Mouse (Mus musculus): ENCODE measurements at regions not wholly inside any gene's neighbourhood (a gene's known extent, or its start where the extent isn't known, plus 50 kb on each side); places are given as distances from the start of the nearest gene placed in this dataset.

DNA sequence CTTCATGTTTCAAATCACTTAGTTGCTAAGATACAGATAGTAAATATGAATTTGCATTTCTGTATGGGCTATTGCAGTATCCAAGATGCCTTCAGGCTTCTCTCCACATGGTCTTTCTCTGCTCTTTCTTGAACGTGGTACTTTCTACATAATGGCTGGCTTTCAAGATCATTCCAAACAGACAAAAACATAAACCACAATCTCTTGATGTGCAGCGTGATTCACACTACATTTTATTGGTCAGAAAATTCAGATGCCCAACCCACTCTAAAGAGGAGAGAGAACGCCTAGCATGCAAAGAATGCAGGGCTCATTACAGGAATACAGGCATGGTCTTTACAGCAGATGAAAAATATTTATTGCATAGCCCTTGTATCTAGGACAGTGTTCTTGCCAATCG is 235.2 kb downstream of the Papss1 start:
- DNase-seq (ENCODE audit: low read depth, low spot score) = no peak

DNA sequence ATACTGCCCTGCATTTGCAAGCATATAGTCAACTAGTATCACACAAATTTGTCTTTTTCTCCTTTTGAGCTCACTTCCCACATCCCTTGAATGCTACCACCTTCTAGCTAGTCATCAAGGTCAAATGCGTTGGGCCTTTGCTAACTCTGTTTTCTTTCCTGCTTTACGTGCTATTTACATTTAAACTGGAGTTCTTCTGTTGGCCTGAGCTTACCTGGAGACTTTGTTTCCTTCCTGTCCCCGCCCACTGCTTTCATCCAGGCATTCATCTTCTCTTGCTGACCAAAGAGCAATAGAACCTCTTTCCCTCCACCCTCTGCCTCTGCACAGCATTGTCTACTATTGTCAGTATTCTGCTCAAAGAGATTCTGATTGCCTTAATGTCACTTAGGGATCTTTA is 237.0 kb downstream of the Papss1 start:
- no peak for DNase-seq (ENCODE audit: low read depth, low spot score)

DNA sequence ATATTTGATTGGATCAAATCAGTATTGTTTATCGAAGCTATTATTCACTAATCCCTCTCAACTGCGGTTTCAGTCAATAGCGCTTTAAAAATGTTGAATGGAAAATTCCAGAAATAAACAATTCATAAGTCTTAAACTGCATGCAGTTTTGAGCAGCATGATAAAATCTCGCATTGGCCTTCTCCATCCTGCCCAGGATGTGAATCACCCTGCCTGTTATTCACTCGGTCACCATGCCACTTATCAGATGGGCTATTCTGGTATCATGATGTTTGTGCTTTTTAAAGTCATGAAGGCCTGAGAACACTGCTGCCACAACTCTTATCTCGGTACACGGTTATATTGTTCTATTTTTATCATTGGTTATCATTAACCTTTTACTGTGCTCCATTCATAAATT is 238.3 kb downstream of the Papss1 start:
- no peak for DNase-seq (ENCODE audit: low read depth, low spot score)

GRCm38 (mm10) chr3:131808127-131808526 is 243.6 kb downstream of the Papss1 start:
- no peak for DNase-seq (ENCODE audit: low read depth, low spot score)

DNA sequence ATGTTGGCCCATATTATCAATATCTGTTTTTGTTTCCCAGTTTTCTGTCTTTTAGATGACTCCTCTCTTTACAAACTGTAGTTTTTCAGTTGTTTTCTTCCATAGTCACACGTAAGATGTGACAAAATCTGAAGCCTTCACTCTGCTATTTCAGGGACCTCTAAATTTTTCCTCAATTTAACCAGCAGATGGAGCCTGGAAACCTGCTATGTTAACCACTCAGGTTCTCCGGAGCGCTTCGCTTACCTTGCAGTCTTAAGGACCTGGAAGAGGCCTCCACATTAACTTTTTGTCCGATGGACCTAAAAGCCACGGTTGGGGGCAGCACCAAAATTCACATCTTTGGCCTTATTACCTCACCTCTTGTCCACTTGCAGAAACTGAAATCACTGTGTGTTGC is 248.4 kb downstream of the Papss1 start:
- no peak for DNase-seq (ENCODE audit: low read depth, low spot score)

DNA sequence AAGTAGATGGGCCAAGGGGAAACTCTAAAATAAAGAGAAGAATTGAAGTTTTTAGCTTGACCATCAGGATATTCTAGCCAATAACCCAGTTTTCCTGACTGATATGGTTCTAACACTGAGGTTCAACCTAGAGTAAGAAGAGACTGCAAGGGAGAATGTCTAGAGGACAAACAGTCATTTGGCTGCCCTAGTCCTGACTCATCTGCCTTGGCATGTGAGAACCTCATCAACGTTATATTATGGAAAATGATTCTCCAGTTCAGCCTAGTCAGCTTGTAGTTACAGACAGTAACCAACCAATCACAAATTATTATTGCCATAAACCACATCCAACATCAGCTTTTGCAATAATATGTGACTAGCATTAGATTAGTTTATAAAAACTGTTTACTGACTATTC is 254.2 kb downstream of the Papss1 start:
- DNase-seq (ENCODE audit: low read depth, low spot score) = no peak

DNA sequence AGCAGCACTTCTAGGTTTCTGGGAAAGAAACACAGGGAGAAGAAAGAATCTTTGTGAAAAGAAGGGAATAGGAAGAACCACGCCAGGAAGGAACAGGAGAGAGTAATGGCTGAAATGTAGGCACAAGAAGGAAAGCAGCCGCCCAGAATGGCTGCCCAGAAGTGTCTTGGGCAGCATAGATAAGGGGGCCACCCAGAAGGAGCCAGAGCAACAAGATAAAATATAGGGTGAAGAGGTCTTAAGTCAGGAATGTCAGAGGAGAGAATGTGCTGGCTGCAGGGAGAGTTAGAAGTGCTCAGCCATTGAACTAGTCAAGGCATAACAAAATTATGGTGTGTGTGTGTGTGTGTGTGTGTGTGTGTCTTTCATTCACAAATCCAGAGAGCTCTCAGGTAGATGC is 227.7 kb upstream of the Dkk2 start:
- DNase-seq (ENCODE audit: low read depth, low spot score) = no peak

DNA sequence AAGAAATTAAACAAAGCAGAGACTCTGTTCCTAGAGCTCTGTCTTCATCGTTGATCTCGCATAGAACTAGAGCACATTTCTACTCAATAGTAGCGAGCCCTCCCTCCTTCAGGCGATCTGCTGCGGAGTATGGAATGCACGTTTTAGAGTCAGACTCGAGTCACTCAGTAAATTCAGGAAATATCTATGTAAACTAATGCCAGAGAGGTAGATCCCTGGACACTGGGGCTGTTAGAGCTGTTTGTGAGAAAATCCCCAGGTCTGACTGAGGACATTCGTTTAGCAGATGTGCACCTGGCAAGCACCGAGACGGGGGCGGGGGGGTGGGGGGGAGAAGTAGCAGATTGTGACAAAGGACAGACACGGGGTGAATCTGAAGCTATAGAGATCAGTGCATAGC is 226.0 kb upstream of the Dkk2 start:
- DNase-seq (ENCODE audit: low read depth, low spot score) = no peak

DNA sequence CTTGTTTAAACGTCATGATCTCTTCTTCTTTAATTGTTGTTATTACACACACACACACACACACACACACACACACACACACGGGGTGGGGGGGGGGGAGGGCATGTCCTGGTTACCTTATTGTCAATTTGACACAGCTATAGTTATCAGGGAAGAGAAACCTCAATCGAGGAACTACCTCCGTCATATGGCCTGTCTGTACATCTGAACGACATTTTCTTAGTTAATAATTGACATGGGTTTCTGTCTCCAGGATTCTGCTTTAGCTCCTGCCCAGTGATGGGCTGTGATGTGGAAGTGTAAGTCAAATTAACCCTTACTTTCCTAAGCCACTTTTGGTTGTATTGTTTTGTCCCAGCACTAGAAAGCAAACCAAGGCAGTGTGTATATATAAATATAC is 220.0 kb upstream of the Dkk2 start:
- no peak for DNase-seq (ENCODE audit: low read depth, low spot score)

GRCm38 (mm10) chr3:131867266-131867665 is 217.8 kb upstream of the Dkk2 start:
- DNase-seq (ENCODE audit: low read depth, low spot score) = no peak

DNA sequence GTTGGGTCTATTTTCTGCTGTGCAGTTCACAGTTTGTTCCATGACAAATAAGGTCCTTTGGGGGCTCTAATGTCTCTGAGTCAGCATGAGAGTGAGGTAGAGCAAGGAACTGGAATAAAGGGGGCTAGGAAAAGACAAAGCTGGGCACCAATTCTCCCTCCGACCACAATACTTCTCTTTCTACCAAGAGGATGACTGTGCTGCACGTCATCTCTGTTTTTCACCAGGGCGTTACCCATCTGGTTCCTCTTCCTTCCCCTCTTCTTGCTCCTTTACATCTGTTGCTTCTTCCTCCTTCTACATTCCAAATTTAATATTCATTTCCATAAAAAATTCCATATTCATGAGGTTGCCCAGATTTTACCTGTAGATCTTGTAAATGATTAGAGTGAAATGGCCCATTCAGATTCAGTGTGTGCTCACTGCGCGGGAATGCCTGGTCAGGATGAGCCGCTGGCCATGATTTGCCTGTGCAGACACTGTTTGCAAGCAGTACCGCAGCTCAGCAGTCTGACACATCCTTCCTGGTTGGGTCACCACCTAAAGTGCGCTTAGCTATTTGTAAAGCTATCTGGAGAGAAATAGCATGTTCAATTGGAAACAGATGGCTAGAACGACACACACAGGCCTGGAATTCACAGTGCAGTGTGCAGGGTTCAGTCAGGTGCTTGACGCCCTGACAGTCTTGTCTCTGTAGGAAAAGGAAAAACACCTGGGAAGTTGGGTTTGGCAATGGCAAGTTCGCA is 216.7 kb upstream of the Dkk2 start:
- DNase-seq (ENCODE audit: low read depth, low spot score) = no peak

DNA sequence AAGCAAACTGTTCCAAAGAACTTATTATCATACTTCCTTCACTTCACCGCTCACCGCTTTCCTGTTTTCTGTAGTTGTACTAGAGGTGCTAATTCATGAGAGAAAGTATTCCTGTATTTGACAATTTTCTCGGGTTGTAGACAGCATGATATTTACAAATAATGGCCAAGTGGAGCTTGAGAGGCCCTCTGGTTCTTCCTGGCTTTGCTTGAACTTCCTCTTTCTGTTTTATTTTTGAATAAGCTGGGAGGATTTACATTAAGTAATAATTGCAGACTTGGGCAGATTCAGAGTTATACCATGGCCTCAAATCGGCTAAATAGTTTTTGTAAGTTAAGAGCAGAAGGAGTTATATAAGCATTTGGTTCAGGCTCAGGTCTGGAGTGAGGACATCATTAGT is 215.8 kb upstream of the Dkk2 start:
- DNase-seq (ENCODE audit: low read depth, low spot score) = no peak

- DNase-seq (ENCODE audit: low read depth, low spot score) = no peak
Measured at GRCm38 (mm10) chr3:131882667-131883066, 202.4 kb upstream of the Dkk2 start.

DNA sequence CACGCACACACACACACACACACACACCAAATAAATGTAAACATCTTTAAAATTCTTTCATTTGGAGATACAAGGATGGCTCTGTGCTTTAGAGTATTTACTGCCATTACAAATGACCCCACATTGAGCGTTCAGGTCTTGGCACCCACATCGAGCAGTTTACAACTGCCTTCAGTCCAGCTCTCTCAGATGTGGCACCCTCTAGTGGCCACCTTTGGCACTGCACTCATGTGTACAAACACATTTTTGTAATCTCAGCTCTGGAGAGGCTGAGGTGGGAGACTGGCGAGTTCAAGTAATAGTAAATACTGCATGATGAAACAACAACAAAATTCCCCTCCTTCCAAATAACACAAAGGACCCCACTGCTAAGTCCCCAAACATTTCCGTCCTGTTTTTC is 198.6 kb upstream of the Dkk2 start:
- peak; percentile 1 for DNase-seq (ENCODE audit: low read depth, low spot score)

GRCm38 (mm10) chr3:131886984-131887383 is 198.1 kb upstream of the Dkk2 start:
- DNase-seq (ENCODE audit: low read depth, low spot score) = no peak

- no peak for DNase-seq (ENCODE audit: low read depth, low spot score)
Measured at GRCm38 (mm10) chr3:131887670-131888069, 197.4 kb upstream of the Dkk2 start.

DNA sequence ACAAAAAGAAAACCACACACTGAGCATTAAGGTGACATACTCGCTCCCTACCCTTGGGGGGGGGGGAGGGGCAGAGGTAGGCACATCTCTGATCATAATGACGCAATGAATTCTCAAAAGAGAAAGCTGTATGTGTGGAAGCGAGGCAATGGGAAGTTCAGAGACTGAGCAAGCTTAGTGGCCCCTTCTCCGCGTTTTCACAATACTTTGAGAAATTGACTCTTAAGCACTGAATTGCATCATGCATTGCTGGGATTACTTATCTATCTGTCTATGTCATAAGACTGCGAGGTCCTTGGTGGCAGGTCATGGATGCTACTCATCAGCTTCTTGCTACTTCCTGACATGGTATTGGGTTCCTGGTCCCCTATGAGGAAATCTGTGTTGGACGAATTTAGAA is 193.2 kb upstream of the Dkk2 start:
- no peak for DNase-seq (ENCODE audit: low read depth, low spot score)

- no peak for DNase-seq (ENCODE audit: low read depth, low spot score)
Measured at GRCm38 (mm10) chr3:131893061-131893804, 191.9 kb upstream of the Dkk2 start.

DNA sequence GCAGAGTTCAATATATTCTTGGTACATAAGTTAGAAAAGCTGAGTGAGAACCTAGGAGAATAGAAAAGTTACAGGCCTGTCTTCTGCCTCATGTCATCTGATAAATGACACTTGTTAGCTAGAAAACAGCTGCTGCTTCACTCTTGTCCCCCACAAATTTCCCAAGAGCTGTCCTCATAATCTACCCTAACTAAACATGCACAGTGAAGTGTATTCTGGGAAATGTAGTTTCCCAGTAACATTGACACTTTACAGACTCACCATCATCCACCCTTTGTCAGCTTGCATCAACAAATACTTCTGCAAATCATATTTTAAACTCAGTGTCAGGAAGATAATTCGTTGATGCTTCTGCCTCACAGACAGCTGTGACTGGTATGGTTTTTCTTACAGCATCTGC is 190.0 kb upstream of the Dkk2 start:
- DNase-seq (ENCODE audit: low read depth, low spot score) = no peak

GRCm38 (mm10) chr3:131913534-131913933 is 171.6 kb upstream of the Dkk2 start:
- no peak for DNase-seq (ENCODE audit: low read depth, low spot score)

GRCm38 (mm10) chr3:131914372-131914771 is 170.7 kb upstream of the Dkk2 start:
- no peak for DNase-seq (ENCODE audit: low read depth, low spot score)

DNA sequence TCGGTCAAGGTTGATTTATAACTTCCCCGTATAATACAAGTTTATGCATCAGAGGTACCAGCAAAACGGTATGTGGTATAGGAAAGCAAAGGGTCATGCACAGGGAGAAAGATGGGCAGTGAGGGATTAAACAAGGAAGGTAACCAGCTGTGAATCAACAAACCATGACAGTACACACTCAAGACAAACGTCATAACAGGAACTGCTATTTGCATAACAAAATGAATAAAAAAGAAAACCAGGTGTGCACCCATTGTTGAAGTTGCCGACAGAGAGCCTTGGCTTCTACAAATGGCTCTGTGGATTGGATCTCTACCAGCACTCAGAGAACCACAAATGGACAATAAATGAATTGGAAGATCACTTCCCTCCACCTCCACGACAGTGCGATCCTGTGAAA is 170.1 kb upstream of the Dkk2 start:
- DNase-seq (ENCODE audit: low read depth, low spot score) = no peak

DNA sequence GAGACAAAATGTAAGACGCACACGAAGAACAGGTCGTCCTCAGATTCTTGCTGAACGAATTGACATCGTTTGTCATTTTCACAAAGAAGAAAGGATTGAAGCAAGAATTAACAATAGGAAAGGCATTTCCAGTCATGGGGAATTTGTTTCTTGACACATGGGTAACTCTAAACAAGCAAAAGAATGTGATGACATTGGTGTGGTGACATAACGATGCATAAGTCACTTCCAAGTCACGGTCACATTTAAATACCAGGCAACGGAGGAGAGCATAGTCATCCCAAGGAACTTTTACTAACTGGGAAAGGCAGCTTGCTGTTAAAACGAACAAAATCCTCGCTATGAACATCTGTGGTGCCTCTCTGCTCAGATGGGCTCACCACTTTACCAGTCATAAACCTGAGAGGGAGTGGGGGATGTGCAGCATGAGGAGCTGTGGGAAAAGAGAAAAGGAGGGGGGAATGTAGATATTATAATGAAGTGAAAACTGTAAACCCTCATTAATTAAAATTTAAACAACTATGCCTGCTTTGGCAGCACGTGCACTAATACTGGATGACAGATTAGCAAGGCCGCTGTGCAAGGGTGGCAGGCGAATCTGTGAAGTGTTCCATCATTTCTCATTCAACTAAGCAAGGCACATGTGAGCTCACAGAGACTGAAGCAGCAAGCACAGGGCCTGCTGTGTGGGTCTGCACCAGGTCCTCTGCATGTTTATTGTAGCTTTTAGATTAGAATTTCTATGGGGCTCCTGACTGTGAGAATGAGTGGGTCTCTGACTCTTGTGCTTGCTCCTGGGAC is 167.2 kb upstream of the Dkk2 start:
- DNase-seq (ENCODE audit: low read depth, low spot score) = no peak
